Mouse (Mus musculus): ENCODE data around the gene Hes1. TPM values are rescaled to one million over a fixed set of nuclear protein-coding genes. Genes with fewer than 3 reads are reported as not detected.

Gene Hes1
- polyA plus RNA-seq, 1 experiment, result not detected

DNA sequence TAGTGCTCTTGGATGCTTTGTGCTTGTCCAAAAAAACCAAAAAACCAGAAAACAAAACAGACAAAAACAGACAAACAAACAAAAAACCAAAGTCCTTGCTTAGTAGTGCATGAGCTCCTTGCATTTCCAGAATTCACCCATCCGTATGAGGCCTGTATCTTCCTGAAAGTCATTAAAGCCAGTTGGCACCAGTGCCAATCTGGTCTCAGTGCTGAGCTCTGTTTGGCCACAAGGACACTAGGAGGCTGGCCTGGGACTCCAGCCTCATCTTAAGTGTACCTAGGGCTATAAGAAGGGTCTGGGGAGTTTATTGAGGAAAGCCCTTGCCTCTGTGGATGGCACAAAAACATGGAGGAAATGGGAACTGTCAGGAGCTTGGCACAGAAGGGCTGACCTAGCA lies 50.3 kb downstream of the Hes1 start:
- no peak for TF ChIP-seq CTCF (IDR thresholded peaks at IDR 0.05; ENCODE audit: insufficient read depth, low read depth, low read length)
- no peak for TF ChIP-seq POLR2A (IDR thresholded peaks at IDR 0.05; ENCODE audit: insufficient read depth, low read depth, low read length)
- no peaks in the 10 kb centered on the region for H3K4me1 ChIP-seq (ENCODE audit: control insufficient read depth, insufficient read depth, low read length)
- WGBS, result 78% methylated on average over 1 of the region's 1 CpGs

More for the DNA sequence above, 50.3 kb downstream of the Hes1 start:
- Histone ChIP-seq H3K4me3 (ENCODE audit: insufficient read depth, low read depth, low read length) (no peak overlapping the region), H3K27ac (ENCODE audit: insufficient read depth, low read depth, low read length) (no peak overlapping the region)

Other genes starting within 250 kb of the Hes1 start
- gene Cpn2, start 203.1 kb downstream of the Hes1 start, polyA plus RNA-seq (2012; ENCODE audit: insufficient read depth, insufficient read length, low replicate concordance, missing spikeins), result not detected in 2 replicates
- not detected in 2 replicates for gene Lrrc15, start 218.9 kb downstream of the Hes1 start, polyA plus RNA-seq (2012; ENCODE audit: insufficient read depth, insufficient read length, low replicate concordance, missing spikeins)
- not detected in 2 replicates for gene Gp5, start 246.4 kb downstream of the Hes1 start, polyA plus RNA-seq (2012; ENCODE audit: insufficient read depth, insufficient read length, low replicate concordance, missing spikeins)